Mouse (Mus musculus): ENCODE results near the gene Tgfbrap1. TPM values are rescaled to one million over a fixed set of nuclear protein-coding genes. Genes with fewer than 3 reads are reported as not detected.

Tgfbrap1 gene
- polyA plus RNA-seq, 1 experiment from 2014 or later = 11.4 TPM

DNA sequence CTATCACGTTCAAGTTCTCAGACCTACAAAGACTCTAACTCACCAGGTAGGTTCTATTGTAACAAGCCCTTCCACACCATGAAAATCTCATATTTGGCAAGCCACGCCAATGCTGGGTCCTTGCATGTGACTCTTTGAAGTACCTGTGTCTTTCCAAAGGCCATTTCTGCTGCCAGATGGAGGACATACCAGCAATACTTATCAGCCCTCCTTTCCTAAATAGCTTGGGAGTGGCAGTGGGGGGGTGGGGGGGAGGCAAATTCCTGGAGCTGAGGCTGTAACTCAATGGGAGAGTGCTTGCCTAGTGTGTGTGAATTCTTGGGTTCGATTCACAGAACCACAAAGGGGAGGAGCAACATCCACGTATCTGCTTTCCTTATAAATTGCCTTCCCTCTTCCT is 26.3 kb upstream of the Tgfbrap1 start:
- Histone ChIP-seq H3K4me3 (ENCODE audit: low read depth, low read length) (no peak overlapping the region), H3K9me3 (ENCODE audit: control insufficient read depth, low read length) (no peaks in the 10 kb centered on the region), H3K4me1 (replicated peaks; ENCODE audit: control insufficient read depth, insufficient read depth, low read length) (no peaks in the 10 kb centered on the region; the same call in 1 of the 2 replicates), H3K27me3 (replicated peaks; ENCODE audit: control insufficient read depth, insufficient read depth, low read length) (no peaks in the 10 kb centered on the region), H3K9ac (ENCODE audit: low read depth, low read length) (no peak overlapping the region), H3K4me2 (no peak overlapping the region), H3K27ac (ENCODE audit: low read depth, low read length) (no peak overlapping the region), H3K36me3 (ENCODE audit: control insufficient read depth, insufficient read depth, low read length) (no peaks in the 10 kb centered on the region)
- DNase-seq (ENCODE audit: low spot score) (no peak), ATAC-seq (replicated peaks; ENCODE audit: low FRiP score) (no peak)
- WGBS = 65% methylated on average over 4 of the region's 4 CpGs

DNA sequence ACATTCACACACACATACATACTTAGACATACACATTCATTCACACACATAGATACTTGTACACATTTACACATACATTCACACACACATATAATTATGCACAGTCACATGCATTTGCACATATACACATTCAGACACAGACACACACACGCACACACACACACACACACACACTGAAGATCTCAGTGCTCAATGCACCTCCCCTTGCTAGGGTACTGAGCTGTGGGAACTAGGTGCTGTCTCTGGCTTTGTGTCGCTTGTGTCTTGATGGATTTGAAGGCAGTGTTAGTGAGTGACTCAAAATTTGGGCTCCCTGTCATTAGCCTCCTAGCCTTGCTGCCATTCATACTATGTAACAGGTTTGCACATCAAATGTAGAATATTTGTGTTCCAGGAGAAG is 24.2 kb upstream of the Tgfbrap1 start:
- 80% methylated on average over 2 of the region's 2 CpGs for WGBS
- H3K4me3 ChIP-seq (ENCODE audit: low read depth, low read length) = no peak overlapping the region
- H3K9ac ChIP-seq (ENCODE audit: low read depth, low read length) = no peak overlapping the region
- no peak overlapping the region for H3K27ac ChIP-seq (ENCODE audit: low read depth, low read length)
- DNase-seq (ENCODE audit: low spot score) (no peak), ATAC-seq (replicated peaks; ENCODE audit: low FRiP score) (no peak)
- no peaks in the 10 kb centered on the region; the same call in 1 of the 2 replicates for H3K4me1 ChIP-seq (replicated peaks; ENCODE audit: control insufficient read depth, insufficient read depth, low read length)
- no peak overlapping the region for H3K4me2 ChIP-seq
- H3K36me3 ChIP-seq (ENCODE audit: control insufficient read depth, insufficient read depth, low read length) = peaks cover 11% of the 10 kb centered on the region
- H3K9me3 ChIP-seq (ENCODE audit: control insufficient read depth, low read length) = no peaks in the 10 kb centered on the region
- H3K27me3 ChIP-seq (replicated peaks; ENCODE audit: control insufficient read depth, insufficient read depth, low read length) = no peaks in the 10 kb centered on the region

- no peak overlapping the region for H3K4me2 ChIP-seq
- H3K27ac ChIP-seq (ENCODE audit: low read depth, low read length) = no peak overlapping the region
- H3K36me3 ChIP-seq (ENCODE audit: control insufficient read depth, insufficient read depth, low read length) = peaks cover 20% of the 10 kb centered on the region
- H3K9ac ChIP-seq (ENCODE audit: low read depth, low read length) = no peak overlapping the region
- H3K9me3 ChIP-seq (ENCODE audit: control insufficient read depth, low read length) = no peaks in the 10 kb centered on the region
- no peak for DNase-seq (ENCODE audit: low spot score)
- 67% methylated on average over 5 of the region's 5 CpGs for WGBS
- no peak for ATAC-seq (replicated peaks; ENCODE audit: low FRiP score)
- H3K4me1 ChIP-seq (replicated peaks; ENCODE audit: control insufficient read depth, insufficient read depth, low read length) = no peaks in the 10 kb centered on the region; the same call in 1 of the 2 replicates
- no peak overlapping the region for H3K4me3 ChIP-seq (ENCODE audit: low read depth, low read length)
- no peaks in the 10 kb centered on the region for H3K27me3 ChIP-seq (replicated peaks; ENCODE audit: control insufficient read depth, insufficient read depth, low read length)
These were observed 22.5 kb upstream of the Tgfbrap1 start for GRCm38 (mm10) chr1:43120950-43121349.

- no peak for DNase-seq (ENCODE audit: low spot score)
- H3K9ac ChIP-seq (ENCODE audit: low read depth, low read length) = no peak overlapping the region
- peaks cover 4% of the 10 kb centered on the region; the same call in 1 of the 2 replicates for H3K4me1 ChIP-seq (replicated peaks; ENCODE audit: control insufficient read depth, insufficient read depth, low read length)
- H3K27ac ChIP-seq (ENCODE audit: low read depth, low read length) = no peak overlapping the region
- H3K9me3 ChIP-seq (ENCODE audit: control insufficient read depth, low read length) = no peaks in the 10 kb centered on the region
- no peak overlapping the region for H3K4me3 ChIP-seq (ENCODE audit: low read depth, low read length)
- WGBS = 90% methylated on average over 8 of the region's 8 CpGs
- no peak overlapping the region for H3K4me2 ChIP-seq
- H3K36me3 ChIP-seq (ENCODE audit: control insufficient read depth, insufficient read depth, low read length) = peaks cover 26% of the 10 kb centered on the region
- ATAC-seq (replicated peaks; ENCODE audit: low FRiP score) = no peak
- H3K27me3 ChIP-seq (replicated peaks; ENCODE audit: control insufficient read depth, insufficient read depth, low read length) = no peaks in the 10 kb centered on the region
These were observed 19.0 kb upstream of the Tgfbrap1 start for GRCm38 (mm10) chr1:43117435-43117834.

GRCm38 (mm10) chr1:43112882-43113281 is 14.4 kb upstream of the Tgfbrap1 start:
- no peaks in the 10 kb centered on the region for H3K27me3 ChIP-seq (replicated peaks; ENCODE audit: control insufficient read depth, insufficient read depth, low read length)
- no peaks in the 10 kb centered on the region for H3K9me3 ChIP-seq (ENCODE audit: control insufficient read depth, low read length)
- peaks cover 4% of the 10 kb centered on the region; the same call in 1 of the 2 replicates for H3K4me1 ChIP-seq (replicated peaks; ENCODE audit: control insufficient read depth, insufficient read depth, low read length)
- H3K27ac ChIP-seq (ENCODE audit: low read depth, low read length) = no peak overlapping the region
- no peak overlapping the region for H3K4me3 ChIP-seq (ENCODE audit: low read depth, low read length)
- H3K9ac ChIP-seq (ENCODE audit: low read depth, low read length) = no peak overlapping the region
- ATAC-seq (replicated peaks; ENCODE audit: low FRiP score) = 0 out of 2 replicates have a peak, but pooled peaks have one; percentile 20
- no peak overlapping the region for H3K4me2 ChIP-seq
- 88% methylated on average over 2 of the region's 2 CpGs for WGBS
- H3K36me3 ChIP-seq (ENCODE audit: control insufficient read depth, insufficient read depth, low read length) = peaks cover 21% of the 10 kb centered on the region
- no peak for DNase-seq (ENCODE audit: low spot score)

GRCm38 (mm10) chr1:43110556-43110955 is 12.1 kb upstream of the Tgfbrap1 start:
- H3K27ac ChIP-seq (ENCODE audit: low read depth, low read length) = no peak overlapping the region
- no peak overlapping the region for H3K4me2 ChIP-seq
- no peaks in the 10 kb centered on the region for H3K27me3 ChIP-seq (replicated peaks; ENCODE audit: control insufficient read depth, insufficient read depth, low read length)
- WGBS = 46% methylated on average over 4 of the region's 4 CpGs
- ATAC-seq (replicated peaks; ENCODE audit: low FRiP score) (0 out of 2 replicates have a peak, but pooled peaks have one; percentile 41), DNase-seq (ENCODE audit: low spot score) (no peak)
- H3K36me3 ChIP-seq (ENCODE audit: control insufficient read depth, insufficient read depth, low read length) = peaks cover 9% of the 10 kb centered on the region
- no peak overlapping the region for H3K9ac ChIP-seq (ENCODE audit: low read depth, low read length)
- no peak overlapping the region for H3K4me3 ChIP-seq (ENCODE audit: low read depth, low read length)
- no peaks in the 10 kb centered on the region for H3K9me3 ChIP-seq (ENCODE audit: control insufficient read depth, low read length)
- H3K4me1 ChIP-seq (replicated peaks; ENCODE audit: control insufficient read depth, insufficient read depth, low read length) = peaks cover 4% of the 10 kb centered on the region; the same call in 1 of the 2 replicates

DNA sequence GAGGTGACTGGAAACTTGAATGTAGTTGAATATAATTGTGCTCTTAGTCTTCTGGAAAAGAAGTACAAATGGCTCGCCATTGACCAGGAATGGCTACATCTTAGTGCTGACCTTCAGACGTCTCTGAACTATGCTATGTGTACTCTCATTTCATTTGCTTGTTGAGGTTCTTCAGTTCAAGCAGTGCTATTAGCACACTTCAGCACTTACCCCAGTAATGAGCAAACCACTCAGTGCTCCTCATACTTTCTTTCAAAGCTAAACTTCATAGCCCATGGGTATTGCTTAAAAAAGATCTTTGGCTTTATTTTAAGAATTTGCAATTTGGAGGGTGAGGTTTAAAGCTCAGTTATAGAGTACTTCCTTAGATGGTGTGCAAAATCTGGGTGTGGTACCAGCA is 10.3 kb upstream of the Tgfbrap1 start:
- WGBS = 88% methylated on average over 2 of the region's 2 CpGs
- H3K4me1 ChIP-seq (replicated peaks; ENCODE audit: control insufficient read depth, insufficient read depth, low read length) = peaks cover under 1% of the 10 kb centered on the region; the same call in 1 of the 2 replicates
- no peak overlapping the region for H3K4me2 ChIP-seq
- H3K4me3 ChIP-seq (ENCODE audit: low read depth, low read length) = no peak overlapping the region
- no peak overlapping the region for H3K9ac ChIP-seq (ENCODE audit: low read depth, low read length)
- no peaks in the 10 kb centered on the region for H3K9me3 ChIP-seq (ENCODE audit: control insufficient read depth, low read length)
- H3K36me3 ChIP-seq (ENCODE audit: control insufficient read depth, insufficient read depth, low read length) = peaks cover 3% of the 10 kb centered on the region; the same call in 1 of the 2 replicates
- ATAC-seq (replicated peaks; ENCODE audit: low FRiP score) = no peak
- no peaks in the 10 kb centered on the region for H3K27me3 ChIP-seq (replicated peaks; ENCODE audit: control insufficient read depth, insufficient read depth, low read length)
- no peak overlapping the region for H3K27ac ChIP-seq (ENCODE audit: low read depth, low read length)
- DNase-seq (ENCODE audit: low spot score) = no peak

- Histone ChIP-seq H3K4me2 (no peak overlapping the region), H3K4me1 (replicated peaks; ENCODE audit: control insufficient read depth, insufficient read depth, low read length) (peaks cover 10% of the 10 kb centered on the region), H3K4me3 (ENCODE audit: low read depth, low read length) (no peak overlapping the region), H3K36me3 (ENCODE audit: control insufficient read depth, insufficient read depth, low read length) (no peaks in the 10 kb centered on the region; the same call in 1 of the 2 replicates), H3K27me3 (replicated peaks; ENCODE audit: control insufficient read depth, insufficient read depth, low read length) (no peaks in the 10 kb centered on the region), H3K9ac (ENCODE audit: low read depth, low read length) (no peak overlapping the region), H3K27ac (ENCODE audit: low read depth, low read length) (no peak overlapping the region), H3K9me3 (ENCODE audit: control insufficient read depth, low read length) (no peaks in the 10 kb centered on the region)
- no peak for DNase-seq (ENCODE audit: low spot score)
- 90% methylated on average over 2 of the region's 2 CpGs for WGBS
- no peak for ATAC-seq (replicated peaks; ENCODE audit: low FRiP score)
These were observed 4.2 kb downstream of the Tgfbrap1 start for GRCm38 (mm10) chr1:43094206-43094605.
